Mouse (Mus musculus) granulocyte monocyte progenitor cell, adult 5-6 weeks (primary cell): ENCODE measurements around the gene Rdh7. TPM values are rescaled to one million over a fixed set of nuclear protein-coding genes. Genes with fewer than 3 reads are reported as not detected.
"Not testable (repeated sequence)": the region's sequence is repeated elsewhere in the genome, so short reads cannot be mapped to it uniquely, and the experiment has no call there.

Experiments
- ATAC-seq: replicated peaks from 2 replicates; pipeline ENCODE4 v1.8.0; 2016; ENCODE audit warnings: mild to moderate bottlenecking, moderate TSS enrichment, inconsistent platforms; ENCODE audit not compliant: poor library complexity, severe bottlenecking
- total RNA-seq, 2 experiments: library from RNA; stranded (forward) in 1 of 2; stranded (reverse) in 1 of 2; fragments of 200-712, 200-1000 nt in 1 of 2; fragments of >200 nt in 1 of 2; fragmentation: Nextera tagmentation in 1 of 2; gene quantifications; 2 replicates each; pipeline ENCODE4 v1.2.3; 2014 to 2017

Gene Rdh7
- total RNA-seq, 2 experiments from 2014 or later = not detected

- no peak for ATAC-seq
These were observed 8.1 kb upstream of the Rdh7 start for GRCm38 (mm10) chr10:127896705-127897104.

GRCm38 (mm10) chr10:127893163-127894022, 4.8 kb upstream of the Rdh7 start:
- peak; percentile 79 for ATAC-seq

- ATAC-seq = no peak
These were observed 2.9 kb upstream of the Rdh7 start for GRCm38 (mm10) chr10:127891481-127891880.

- ATAC-seq = no peak
These were observed 1.6 kb downstream of the Rdh7 start for GRCm38 (mm10) chr10:127886971-127887370.

- ATAC-seq = no peak
These were observed 2.1 kb downstream of the Rdh7 start for GRCm38 (mm10) chr10:127886551-127886950.

- no peak for ATAC-seq
These were observed 7.6 kb downstream of the Rdh7 start for GRCm38 (mm10) chr10:127881041-127881440.

- peak; percentile 42; the same call in 1 of the 2 replicates for ATAC-seq
These were observed 9.4 kb downstream of the Rdh7 start for GRCm38 (mm10) chr10:127879155-127879688.

GRCm38 (mm10) chr10:127878262-127879057, 10.2 kb downstream of the Rdh7 start:
- no peak for ATAC-seq

- ATAC-seq = no peak
These were observed 10.9 kb downstream of the Rdh7 start for GRCm38 (mm10) chr10:127877681-127878080.

GRCm38 (mm10) chr10:127872484-127872883, 16.1 kb downstream of the Rdh7 start:
- ATAC-seq = no peak

- ATAC-seq = no peak
These were observed 22.4 kb downstream of the Rdh7 start, which contains the start of gene Rdh16f2 for GRCm38 (mm10) chr10:127866232-127866631. Rdh16f2 (plus strand) TSS chr10:127866474.

- no peak for ATAC-seq
These were observed 23.7 kb downstream of the Rdh7 start for GRCm38 (mm10) chr10:127864931-127865330.

- no peak for ATAC-seq
These were observed 32.2 kb downstream of the Rdh7 start for GRCm38 (mm10) chr10:127856376-127856775.

GRCm38 (mm10) chr10:127849628-127850027, 39.0 kb downstream of the Rdh7 start, which contains the start of gene Rdh19:
Rdh19 (plus strand) TSS chr10:127849928.
- ATAC-seq = no peak

- ATAC-seq = no peak
These were observed 40.5 kb downstream of the Rdh7 start for GRCm38 (mm10) chr10:127848089-127848488.

- not testable (repeated sequence) for ATAC-seq
These were observed 42.7 kb downstream of the Rdh7 start for GRCm38 (mm10) chr10:127845945-127846344.

GRCm38 (mm10) chr10:127840776-127841175, 47.8 kb downstream of the Rdh7 start:
- no peak for ATAC-seq

GRCm38 (mm10) chr10:127838539-127838938, 50.1 kb downstream of the Rdh7 start:
- no peak for ATAC-seq

GRCm38 (mm10) chr10:127837793-127838192, 50.8 kb downstream of the Rdh7 start:
- ATAC-seq = not testable (repeated sequence)

- ATAC-seq = no peak
These were observed 53.3 kb downstream of the Rdh7 start for GRCm38 (mm10) chr10:127835292-127835691.

- not testable (repeated sequence) for ATAC-seq
These were observed 54.4 kb downstream of the Rdh7 start for GRCm38 (mm10) chr10:127834186-127834585.
